Mouse (Mus musculus) liver, embryonic 13.5 days (tissue): ENCODE results near the gene Stard7. TPM values are rescaled to one million over a fixed set of nuclear protein-coding genes. Genes with fewer than 3 reads are reported as not detected.
"Not testable (repeated sequence)": the region's sequence is repeated elsewhere in the genome, so short reads cannot be mapped to it uniquely, and the experiment has no call there.

Source experiments
- ATAC-seq: fragments of 200-750 bp; cut with Nextera tagmentation; 2 replicates; pipeline ENCODE4 v1.8.0; 2017; ENCODE audit warnings: low read depth, mild to moderate bottlenecking, moderate number of reproducible peaks, moderate library complexity
- DNase-seq: peaks from one replicate; pipeline ENCODE4 v3.0.0; 2022
- H3K27ac ChIP-seq: fragments of 300-500 bp; sonication (generic); 2 replicates; pipeline ENCODE4 v1.5.1; 2015; ENCODE audit warnings: moderate library complexity, mild to moderate bottlenecking, inconsistent platforms
- H3K27me3 ChIP-seq: fragments of 300-500 bp; sonication (generic); 2 replicates; pipeline ENCODE4 v1.6.1; 2015; ENCODE audit warnings: mild to moderate bottlenecking, inconsistent platforms
- H3K36me3 ChIP-seq: fragments of 300-500 bp; sonication (generic); 2 replicates; pipeline ENCODE4 v1.6.1; 2015; ENCODE audit warnings: mild to moderate bottlenecking, inconsistent platforms
- H3K4me1 ChIP-seq: fragments of 300-500 bp; sonication (generic); replicated peaks from 2 replicates; pipeline ENCODE4 v1.6.1; 2015; ENCODE audit warnings: inconsistent platforms
- H3K4me2 ChIP-seq: fragments of 300-500 bp; sonication (generic); 2 replicates; pipeline ENCODE4 v1.6.1; 2015; ENCODE audit warnings: inconsistent platforms, mild to moderate bottlenecking, moderate library complexity
- H3K4me3 ChIP-seq: fragments of 300-500 bp; sonication (generic); replicated peaks from 2 replicates; pipeline ENCODE4 v1.5.1; 2015; ENCODE audit warnings: mild to moderate bottlenecking, inconsistent platforms
- H3K9ac ChIP-seq: fragments of 300-500 bp; sonication (generic); 2 replicates; pipeline ENCODE4 v1.6.1; 2015; ENCODE audit warnings: mild to moderate bottlenecking, inconsistent platforms
- H3K9me3 ChIP-seq: fragments of 300-500 bp; sonication (generic); replicated peaks from 2 replicates; pipeline ENCODE4 v1.6.1; 2016; ENCODE audit warnings: inconsistent platforms
- WGBS: fragments of 180-500 bp; shearing (Covaris S2); methylation state at CpG from one replicate; pipeline ENCODE4 v1.1.7; 2015; ENCODE audit not compliant: insufficient replicate concordance; 5-methylcytosine and 5-hydroxymethylcytosine counted together
- polyA plus RNA-seq: library from polyadenylated mRNA; unstranded; fragments of >200 nt; fragmentation: Nextera tagmentation; extraction: Ambion mirVana; gene quantifications from 2 replicates; pipeline ENCODE4 v1.2.1, GENCODE M21; 2015

Stard7 gene
- polyA plus RNA-seq, 1 experiment from 2014 or later, result 48.6 TPM

GRCm38 (mm10) chr2:127278162-127278561 is 8.1 kb downstream of the Stard7 start:
- no peak overlapping the region for H3K4me3 ChIP-seq
- ATAC-seq, result no peak
- H3K27me3 ChIP-seq, result no peaks in the 10 kb centered on the region
- H3K27ac ChIP-seq, result no peak overlapping the region
- H3K4me1 ChIP-seq, result peaks cover 30% of the 10 kb centered on the region
- no peaks in the 10 kb centered on the region for H3K9me3 ChIP-seq
- no peak for DNase-seq
- H3K9ac ChIP-seq, result no peak overlapping the region
- H3K36me3 ChIP-seq, result 0 out of 2 replicates have a peak, but pooled peaks cover 6% of the 10 kb centered on the region
- H3K4me2 ChIP-seq, result no peak overlapping the region

GRCm38 (mm10) chr2:127292250-127292649 is 22.2 kb downstream of the Stard7 start:
- H3K4me1 ChIP-seq, result no peaks in the 10 kb centered on the region
- H3K27ac ChIP-seq, result no peak overlapping the region
- H3K9ac ChIP-seq, result no peak overlapping the region
- no peaks in the 10 kb centered on the region for H3K9me3 ChIP-seq
- ATAC-seq (no peak), DNase-seq (no peak)
- no peak overlapping the region for H3K4me2 ChIP-seq
- WGBS, result 84% methylated on average over 4 of the region's 4 CpGs
- no peaks in the 10 kb centered on the region for H3K27me3 ChIP-seq
- H3K36me3 ChIP-seq, result peaks cover 83% of the 10 kb centered on the region
- no peak overlapping the region for H3K4me3 ChIP-seq

- WGBS, result 84% methylated on average over 7 of the region's 7 CpGs
- no peak for ATAC-seq
- Histone ChIP-seq H3K27me3 (no peaks in the 10 kb centered on the region), H3K4me2 (no peak overlapping the region), H3K9me3 (no peaks in the 10 kb centered on the region), H3K27ac (no peak overlapping the region), H3K36me3 (peaks cover 91% of the 10 kb centered on the region), H3K4me3 (no peak overlapping the region), H3K4me1 (no peaks in the 10 kb centered on the region), H3K9ac (no peak overlapping the region)
- no peak for DNase-seq
Observed at GRCm38 (mm10) chr2:127297001-127297805, 27.2 kb downstream of the Stard7 start.

- Histone ChIP-seq H3K36me3 (peaks cover 85% of the 10 kb centered on the region), H3K4me2 (no peak overlapping the region), H3K27ac (no peak overlapping the region), H3K4me1 (no peaks in the 10 kb centered on the region), H3K9me3 (no peaks in the 10 kb centered on the region), H3K4me3 (no peak overlapping the region), H3K27me3 (no peaks in the 10 kb centered on the region), H3K9ac (no peak overlapping the region)
- ATAC-seq (no peak), DNase-seq (no peak)
- WGBS, result 95% methylated on average over 1 of the region's 1 CpGs
Observed at GRCm38 (mm10) chr2:127298056-127298455, 28.0 kb downstream of the Stard7 start.

GRCm38 (mm10) chr2:127300701-127301100 is 30.7 kb downstream of the Stard7 start:
- 67% methylated on average over 3 of the region's 3 CpGs for WGBS
- H3K4me1 ChIP-seq, result no peaks in the 10 kb centered on the region
- H3K9ac ChIP-seq, result no peak overlapping the region
- no peaks in the 10 kb centered on the region for H3K27me3 ChIP-seq
- no peaks in the 10 kb centered on the region for H3K9me3 ChIP-seq
- H3K36me3 ChIP-seq, result peaks cover 62% of the 10 kb centered on the region
- no peak overlapping the region for H3K4me3 ChIP-seq
- H3K4me2 ChIP-seq, result no peak overlapping the region
- H3K27ac ChIP-seq, result no peak overlapping the region
- DNase-seq (no peak), ATAC-seq (no peak)

- Histone ChIP-seq H3K4me2 (no peak overlapping the region), H3K4me3 (no peak overlapping the region), H3K9ac (no peak overlapping the region), H3K9me3 (no peaks in the 10 kb centered on the region), H3K27ac (no peak overlapping the region), H3K36me3 (peaks cover 50% of the 10 kb centered on the region), H3K4me1 (no peaks in the 10 kb centered on the region), H3K27me3 (no peaks in the 10 kb centered on the region)
- 80% methylated on average over 3 of the region's 3 CpGs for WGBS
- ATAC-seq (no peak), DNase-seq (no peak)
Observed at GRCm38 (mm10) chr2:127301883-127302282, 31.9 kb downstream of the Stard7 start.

GRCm38 (mm10) chr2:127304192-127304591 is 34.2 kb downstream of the Stard7 start:
- H3K4me1 ChIP-seq, H3K9ac ChIP-seq, ATAC-seq: not testable (repeated sequence)

GRCm38 (mm10) chr2:127304609-127305210 is 34.7 kb downstream of the Stard7 start:
- WGBS, result 81% methylated on average over 3 of the region's 3 CpGs
- Histone ChIP-seq H3K4me3 (no peak overlapping the region), H3K9ac (no peak overlapping the region), H3K36me3 (peaks cover 21% of the 10 kb centered on the region), H3K4me1 (0 out of 2 replicates have a peak, but pooled peaks cover 4% of the 10 kb centered on the region), H3K27ac (no peak overlapping the region; the same call in 1 of the 2 replicates), H3K4me2 (no peak overlapping the region), H3K27me3 (no peaks in the 10 kb centered on the region), H3K9me3 (no peaks in the 10 kb centered on the region)
- ATAC-seq (no peak), DNase-seq (no peak)

More at GRCm38 (mm10) chr2:127304192-127304591, 34.2 kb downstream of the Stard7 start:
- H3K27ac ChIP-seq, H3K4me2 ChIP-seq, DNase-seq, H3K4me3 ChIP-seq, H3K27me3 ChIP-seq, H3K9me3 ChIP-seq: not testable (repeated sequence)
- 73% methylated on average over 4 of the region's 4 CpGs for WGBS
- peaks cover 27% of the 10 kb centered on the region for H3K36me3 ChIP-seq

- DNase-seq, result no peak
Observed at GRCm38 (mm10) chr2:127306123-127306522, 36.1 kb downstream of the Stard7 start.

GRCm38 (mm10) chr2:127307179-127307578 is 37.2 kb downstream of the Stard7 start:
- Histone ChIP-seq H3K4me1 (0 out of 2 replicates have a peak, but pooled peaks cover 9% of the 10 kb centered on the region), H3K9me3 (no peaks in the 10 kb centered on the region), H3K27me3 (no peaks in the 10 kb centered on the region), H3K4me2 (no peak overlapping the region), H3K9ac (no peak overlapping the region), H3K4me3 (no peak overlapping the region), H3K27ac (no peak overlapping the region), H3K36me3 (0 out of 2 replicates have a peak, but pooled peaks cover 2% of the 10 kb centered on the region)
- no peak for DNase-seq
- ATAC-seq, result no peak
- 30% methylated on average over 3 of the region's 3 CpGs for WGBS

More at GRCm38 (mm10) chr2:127306123-127306522, 36.1 kb downstream of the Stard7 start:
- Histone ChIP-seq H3K9me3 (no peaks in the 10 kb centered on the region), H3K27ac (no peak overlapping the region), H3K4me1 (0 out of 2 replicates have a peak, but pooled peaks cover 9% of the 10 kb centered on the region), H3K4me2 (no peak overlapping the region), H3K27me3 (no peaks in the 10 kb centered on the region), H3K9ac (no peak overlapping the region), H3K4me3 (no peak overlapping the region), H3K36me3 (peaks cover 8% of the 10 kb centered on the region; the same call in 1 of the 2 replicates)
- no peak for ATAC-seq

GRCm38 (mm10) chr2:127308660-127309059 is 38.6 kb downstream of the Stard7 start:
- no peak for DNase-seq

More at GRCm38 (mm10) chr2:127308660-127309059, 38.6 kb downstream of the Stard7 start:
- no peak overlapping the region for H3K4me3 ChIP-seq
- no peaks in the 10 kb centered on the region for H3K27me3 ChIP-seq
- H3K36me3 ChIP-seq, result no peaks in the 10 kb centered on the region
- H3K4me1 ChIP-seq, result 0 out of 2 replicates have a peak, but pooled peaks cover 9% of the 10 kb centered on the region
- H3K27ac ChIP-seq, result no peak overlapping the region
- no peak for ATAC-seq
- no peak overlapping the region for H3K9ac ChIP-seq
- WGBS, result 80% methylated on average over 2 of the region's 2 CpGs
- no peak overlapping the region for H3K4me2 ChIP-seq
- H3K9me3 ChIP-seq, result no peaks in the 10 kb centered on the region
